Mouse (Mus musculus) T-cell, adult 2 months (primary cell): ENCODE measurements around the gene Gch1.

ENCODE experiments used
- DNase-seq: peaks from one replicate; pipeline ENCODE4 v3.0.0; 2022; ENCODE audit warnings: low spot score

The Gch1 gene

GRCm38 (mm10) chr14:47206601-47207000, 17.4 kb upstream of the Gch1 start:
- no peak for DNase-seq

GRCm38 (mm10) chr14:47205270-47205972, 16.2 kb upstream of the Gch1 start:
- DNase-seq = no peak

GRCm38 (mm10) chr14:47197340-47197739, 8.1 kb upstream of the Gch1 start:
- no peak for DNase-seq

- DNase-seq = no peak
These were observed 7.5 kb upstream of the Gch1 start for GRCm38 (mm10) chr14:47196711-47197110.

- peak; percentile 62 for DNase-seq
These were observed 4.9 kb upstream of the Gch1 start for GRCm38 (mm10) chr14:47194096-47194495.

- no peak for DNase-seq
These were observed 4.3 kb upstream of the Gch1 start for GRCm38 (mm10) chr14:47193506-47193905.

GRCm38 (mm10) chr14:47191861-47192260, 2.6 kb upstream of the Gch1 start:
- no peak for DNase-seq

- DNase-seq = no peak
These were observed 1.4 kb upstream of the Gch1 start for GRCm38 (mm10) chr14:47190626-47191025.

GRCm38 (mm10) chr14:47189635-47189955, 382 bp upstream of the Gch1 start:
- DNase-seq = no peak

GRCm38 (mm10) chr14:47188475-47188847, 752 bp downstream of the Gch1 start:
- DNase-seq = peak; percentile 35

GRCm38 (mm10) chr14:47187666-47188360, 1.4 kb downstream of the Gch1 start:
- peak; percentile 83 for DNase-seq

- no peak for DNase-seq
These were observed 2.0 kb downstream of the Gch1 start for GRCm38 (mm10) chr14:47187261-47187660.

GRCm38 (mm10) chr14:47186561-47186960, 2.7 kb downstream of the Gch1 start:
- DNase-seq = no peak

- peak; percentile 20 for DNase-seq
These were observed 7.5 kb downstream of the Gch1 start for GRCm38 (mm10) chr14:47181497-47182290.

GRCm38 (mm10) chr14:47178851-47179250, 10.4 kb downstream of the Gch1 start:
- DNase-seq = no peak

- no peak for DNase-seq
These were observed 11.3 kb downstream of the Gch1 start for GRCm38 (mm10) chr14:47177846-47178414.

GRCm38 (mm10) chr14:47176226-47176625, 13.0 kb downstream of the Gch1 start:
- no peak for DNase-seq

GRCm38 (mm10) chr14:47175136-47175535, 14.1 kb downstream of the Gch1 start:
- no peak for DNase-seq

GRCm38 (mm10) chr14:47172073-47172472, 17.1 kb downstream of the Gch1 start:
- peak; percentile 45 for DNase-seq

- no peak for DNase-seq
These were observed 18.6 kb downstream of the Gch1 start for GRCm38 (mm10) chr14:47170499-47171109.

- DNase-seq = no peak
These were observed 19.4 kb downstream of the Gch1 start for GRCm38 (mm10) chr14:47169677-47170410.

- DNase-seq = no peak
These were observed 23.5 kb downstream of the Gch1 start for GRCm38 (mm10) chr14:47165741-47166140.
